Mouse (Mus musculus) testis, adult 2 months (tissue): Measurements from ENCODE around the gene Eapp.

ENCODE experiments used
- CTCF ChIP-seq: fragments of 200-500 bp; IDR thresholded peaks from 2 replicates; pipeline ENCODE4 v1.5.1; 2012; ENCODE audit warnings: low read depth, mild to moderate bottlenecking, inconsistent platforms, low read length, moderate library complexity; ENCODE audit not compliant: control insufficient read depth, insufficient read depth, insufficient replicate concordance
- POLR2A ChIP-seq: fragments of 200-500 bp; IDR thresholded peaks from 2 replicates; pipeline ENCODE4 v1.6.1; 2012; ENCODE audit warnings: low read depth, mild to moderate bottlenecking, inconsistent platforms, low read length, moderate library complexity; ENCODE audit not compliant: control insufficient read depth

- TF ChIP-seq POLR2A (peak; percentile 96), CTCF (peak; percentile 6; the same call in 1 of the 2 replicates)
Measured at GRCm38 (mm10) chr12:54695511-54696241, at the start of gene Eapp.
